Mouse (Mus musculus): ENCODE results near the gene Slc9a3r2.

DNA sequence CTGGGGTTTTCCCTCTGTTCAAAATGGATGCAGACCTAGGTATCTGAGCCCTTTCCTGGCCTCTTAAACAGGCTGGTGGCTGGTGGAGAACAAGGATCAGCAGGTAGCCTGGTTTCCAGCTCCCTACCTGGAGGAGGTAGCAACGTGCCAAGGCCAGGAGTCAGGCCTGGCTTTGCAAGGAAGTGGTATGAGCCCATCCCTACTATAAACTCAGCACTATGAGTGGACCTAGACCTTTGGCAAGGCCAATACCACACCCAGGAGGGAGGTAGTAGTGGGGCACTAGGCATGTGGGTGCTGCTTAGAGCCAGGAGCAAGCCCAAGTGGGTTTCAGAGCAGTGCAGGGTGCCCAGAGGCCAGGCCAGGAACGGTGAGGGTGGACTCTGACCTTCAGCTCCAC lies 49.3 kb upstream of the Slc9a3r2 start:
- TF ChIP-seq CTCF (IDR thresholded peaks at IDR 0.05) (no peak), EP300 (IDR thresholded peaks at IDR 0.05) (no peak)
